Mouse (Mus musculus): ENCODE measurements at regions not wholly inside any gene's neighbourhood (a gene's known extent, or its start where the extent isn't known, plus 50 kb on each side); places are given as distances from the start of the nearest gene placed in this dataset.

GRCm38 (mm10) chr9:9475009-9475744 lies 236.3 kb upstream of the Arhgap42 start:
- no peak for TF ChIP-seq CTCF (conservative IDR thresholded peaks at IDR 0.05 in 1 of 2, IDR thresholded peaks at IDR 0.05 in 1 of 2; ENCODE audit: low read depth in 2 of 2, low read length in 2 of 2)
- no peak for TF ChIP-seq EP300 (IDR thresholded peaks at IDR 0.05; ENCODE audit: low read length)
- TF ChIP-seq POLR2A (IDR thresholded peaks at IDR 0.05; ENCODE audit: low read depth, low read length), result no peak
- no peak for TF ChIP-seq MAFK (IDR thresholded peaks at IDR 0.05; ENCODE audit: insufficient replicate concordance, low read length)
- TF ChIP-seq KAT2A (IDR thresholded peaks at IDR 0.05; ENCODE audit: insufficient replicate concordance, low read length), result no peak
- TF ChIP-seq JUND (conservative IDR thresholded peaks at IDR 0.05; ENCODE audit: low read depth, low read length), result no peak
- no peak for TF ChIP-seq CHD2 (IDR thresholded peaks at IDR 0.05; ENCODE audit: low read length)
- TF ChIP-seq GABPA (IDR thresholded peaks at IDR 0.05; ENCODE audit: insufficient replicate concordance, low read depth, low read length), result no peak
- no peak for TF ChIP-seq MAZ (IDR thresholded peaks at IDR 0.05; ENCODE audit: low read depth, low read length)
- no peak for TF ChIP-seq MAX (IDR thresholded peaks at IDR 0.05; ENCODE audit: low read length)
- TF ChIP-seq RAD21 (IDR thresholded peaks at IDR 0.05; ENCODE audit: low read depth, low read length), result no peak
